Mouse (Mus musculus) A20 (cell line): ENCODE data around the gene Nck1.

Source experiments
- DNase-seq: peaks from one replicate; pipeline ENCODE4 v3.0.0-alpha.2; 2011; ENCODE audit warnings: low read depth, low spot score

Gene Nck1

GRCm38 (mm10) chr9:100545715-100546593 is at the start of gene Nck1:
Gene Nck1, minus strand, starts transcription at chr9:100546134.
- peak; percentile 99 for DNase-seq

DNA sequence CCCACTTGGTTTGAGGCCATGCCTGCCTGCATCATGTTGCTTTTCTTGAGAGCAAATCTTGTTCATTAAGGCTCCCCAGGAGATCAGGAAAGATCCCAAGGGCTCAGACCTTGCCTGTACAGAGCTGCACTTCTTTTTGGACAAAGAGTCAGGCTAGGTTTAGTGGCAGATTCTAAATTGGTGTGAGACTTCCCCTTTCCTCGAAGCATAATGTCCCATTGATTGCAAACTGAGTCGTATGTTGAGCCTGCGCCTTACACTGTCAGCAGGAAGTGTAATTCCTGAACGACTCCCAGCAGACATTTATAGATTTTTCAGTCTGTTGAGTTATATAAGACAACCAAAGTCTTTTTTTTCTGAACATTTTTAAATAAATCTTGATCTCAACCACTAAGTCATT is 44.5 kb upstream of the Nck1 start:
- no peak for DNase-seq

DNA sequence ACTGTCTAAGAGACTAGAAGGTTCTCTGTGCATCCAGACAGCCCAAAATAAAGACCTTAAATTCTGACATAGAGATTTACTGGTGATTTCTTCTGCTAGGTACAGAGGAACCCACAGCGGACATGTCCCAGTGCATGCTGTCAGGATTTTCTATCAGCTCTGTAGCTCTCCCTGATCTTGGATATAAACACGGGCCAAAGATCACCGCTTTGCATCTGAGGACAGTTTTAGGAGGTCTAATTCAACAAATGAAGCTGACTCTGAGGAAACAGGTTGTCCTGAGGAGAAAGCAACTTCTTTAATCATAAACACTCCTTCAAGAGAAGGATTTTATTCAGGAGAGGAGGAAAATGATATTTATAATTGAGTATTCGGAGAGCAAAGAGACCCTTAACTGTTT is 38.1 kb upstream of the Nck1 start:
- DNase-seq = no peak

DNA sequence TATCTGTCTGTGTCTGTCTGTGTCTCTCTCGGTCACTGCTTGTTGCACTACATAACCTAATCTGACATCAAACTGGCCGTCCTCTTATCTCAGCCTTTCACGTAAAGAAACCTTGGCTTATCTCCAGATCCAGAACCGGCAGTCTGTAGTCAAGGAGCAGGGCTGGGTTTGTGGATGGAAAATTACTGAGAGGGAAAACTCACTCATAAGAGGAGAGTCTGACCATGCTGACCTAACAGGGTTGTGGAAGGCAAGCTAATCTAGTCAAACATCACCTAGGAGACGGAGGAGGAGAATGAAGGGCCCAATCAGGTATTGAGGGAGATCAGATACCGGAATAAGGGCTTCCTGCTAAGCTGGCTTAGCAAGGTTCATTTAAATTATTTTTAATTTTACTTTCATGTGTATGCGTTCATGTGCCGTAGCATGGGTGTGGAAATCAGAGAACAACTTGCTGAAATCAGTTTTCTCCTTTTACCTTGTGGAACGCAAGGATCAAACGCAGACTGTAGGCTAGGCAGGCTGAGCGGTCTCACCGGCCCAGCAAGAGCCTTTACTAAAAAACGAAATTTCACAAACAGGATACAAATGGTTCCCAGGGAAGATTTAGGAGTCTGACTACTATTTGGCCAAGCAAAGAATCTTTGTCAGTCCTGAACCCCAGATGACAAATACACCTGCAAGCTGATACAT is 37.1 kb upstream of the Nck1 start:
- DNase-seq = no peak

- no peak for DNase-seq
These were observed 35.9 kb upstream of the Nck1 start for GRCm38 (mm10) chr9:100581543-100582492.

- no peak for DNase-seq
These were observed 34.3 kb upstream of the Nck1 start for GRCm38 (mm10) chr9:100580196-100580740.

GRCm38 (mm10) chr9:100573942-100574341 is 28.0 kb upstream of the Nck1 start:
- DNase-seq = no peak

DNA sequence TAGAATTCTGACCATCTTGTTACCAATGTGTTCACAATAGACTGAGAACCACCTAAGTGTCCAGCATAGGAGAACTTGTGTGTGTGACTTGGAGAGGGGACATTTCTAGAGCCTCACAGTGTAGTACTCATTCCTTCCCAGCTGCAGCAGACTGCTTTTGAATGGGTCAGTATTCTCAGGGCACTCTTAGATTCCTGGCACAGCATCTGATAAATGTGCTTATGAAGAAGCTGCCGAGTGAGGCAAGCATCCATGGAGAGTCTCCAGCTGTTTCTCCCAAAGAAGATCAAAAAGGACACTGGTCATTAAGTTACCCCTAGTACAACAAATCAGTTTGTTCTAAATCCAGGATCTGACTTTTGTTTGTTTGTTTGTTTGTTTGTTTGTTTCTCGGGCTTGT is 27.4 kb upstream of the Nck1 start:
- no peak for DNase-seq

DNA sequence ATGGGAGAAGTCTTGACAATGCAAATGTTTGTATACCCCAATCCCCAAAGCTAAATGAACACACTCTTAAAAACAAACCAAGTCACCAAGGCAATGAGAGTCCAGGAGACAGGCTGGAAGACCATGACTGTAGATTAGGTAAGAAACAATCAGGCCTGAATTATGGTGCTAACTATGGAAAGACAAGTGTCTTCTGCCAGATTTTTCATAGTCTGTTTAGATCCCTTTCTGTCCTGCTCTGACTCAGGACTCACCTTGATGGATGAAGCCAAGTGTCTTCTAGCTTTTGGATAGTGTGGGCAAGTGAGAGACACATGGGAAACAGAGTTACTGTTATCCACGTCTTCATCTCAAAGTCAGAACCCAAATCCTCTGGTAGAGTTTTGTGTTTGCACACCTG is 25.6 kb upstream of the Nck1 start:
- no peak for DNase-seq

DNA sequence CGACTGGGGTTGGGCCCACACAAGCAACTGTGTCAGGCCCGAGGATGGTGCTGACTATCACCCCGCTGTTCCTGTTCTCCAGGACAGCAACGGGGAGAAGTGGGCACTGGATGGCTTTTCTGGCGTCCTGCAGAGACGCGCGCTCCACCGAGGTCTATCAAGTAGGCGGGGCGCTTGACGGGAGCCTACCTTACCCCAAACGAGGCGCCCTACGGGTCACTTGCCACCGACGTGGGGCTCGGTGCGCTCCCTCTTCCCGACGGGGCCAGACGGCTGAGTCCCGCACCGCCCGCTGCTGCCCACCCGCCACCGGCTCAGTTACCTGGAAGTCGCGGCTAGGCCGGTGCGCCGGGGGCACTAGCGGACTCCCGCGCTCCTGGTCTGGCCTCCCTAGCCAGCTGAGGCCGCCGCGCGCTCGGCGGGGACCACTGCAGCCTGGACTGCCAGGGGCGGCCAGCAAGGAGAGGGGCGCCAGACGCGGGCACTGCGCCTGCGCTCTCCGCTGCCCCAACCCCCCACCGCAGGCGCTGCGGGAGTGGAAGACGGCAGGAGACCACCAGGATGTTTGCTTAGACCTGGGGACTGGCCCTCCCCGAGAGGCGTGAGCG is 24.8 kb upstream of the Nck1 start, which contains the start of gene Slc35g2:
Gene Slc35g2, minus strand, starts transcription at position 465 of the 608 bp plus-strand sequence.
- DNase-seq = no peak

GRCm38 (mm10) chr9:100569798-100570625 is 24.1 kb upstream of the Nck1 start:
- DNase-seq = no peak

- DNase-seq = no peak
These were observed 14.4 kb upstream of the Nck1 start for GRCm38 (mm10) chr9:100560251-100560890.

- no peak for DNase-seq
These were observed 13.1 kb upstream of the Nck1 start for GRCm38 (mm10) chr9:100558991-100559390.

DNA sequence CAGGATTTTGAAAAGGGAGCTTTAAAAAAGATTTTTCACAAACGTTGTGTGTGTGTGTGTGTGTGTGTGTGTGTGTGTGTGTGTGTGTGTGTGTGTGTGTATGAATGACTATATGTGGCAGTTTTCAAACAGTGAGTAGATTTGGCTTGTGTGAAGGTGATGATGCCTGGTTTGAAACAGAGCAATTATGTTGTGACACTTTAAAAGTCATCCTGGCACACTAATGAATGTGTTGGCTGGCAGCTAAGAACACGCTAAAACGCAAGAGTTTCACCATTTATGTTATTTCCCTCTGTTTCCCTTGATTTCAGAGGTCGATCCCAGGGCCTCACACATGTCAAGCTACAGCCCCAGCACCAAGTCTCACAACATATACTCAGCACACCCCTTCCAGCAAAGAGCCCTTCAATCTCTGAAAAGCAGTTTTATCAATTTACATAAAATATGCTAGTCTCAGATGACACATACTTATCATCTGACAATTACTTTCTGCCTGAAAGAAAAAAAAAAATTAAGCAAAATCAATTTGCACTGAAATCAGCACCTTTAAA is 12.2 kb upstream of the Nck1 start:
- no peak for DNase-seq

DNA sequence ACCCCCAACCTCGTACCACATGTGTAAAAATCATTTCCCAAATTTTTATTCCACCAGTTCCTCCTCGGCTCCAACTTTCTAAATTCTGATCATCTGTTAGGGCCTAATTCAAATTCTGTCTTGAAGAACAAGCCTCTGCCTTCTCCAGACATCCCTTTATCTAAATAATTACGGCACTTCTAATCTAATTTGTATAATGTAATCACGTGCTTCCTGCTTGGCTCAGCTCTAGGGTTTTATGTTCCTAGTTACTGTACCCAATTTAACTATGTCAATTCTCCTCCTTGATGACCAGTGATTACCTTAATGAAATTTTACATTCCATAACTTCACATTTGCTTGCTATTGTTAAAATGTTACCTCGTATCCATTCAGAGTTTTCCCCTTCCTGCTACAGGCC is 9.8 kb upstream of the Nck1 start:
- no peak for DNase-seq

DNA sequence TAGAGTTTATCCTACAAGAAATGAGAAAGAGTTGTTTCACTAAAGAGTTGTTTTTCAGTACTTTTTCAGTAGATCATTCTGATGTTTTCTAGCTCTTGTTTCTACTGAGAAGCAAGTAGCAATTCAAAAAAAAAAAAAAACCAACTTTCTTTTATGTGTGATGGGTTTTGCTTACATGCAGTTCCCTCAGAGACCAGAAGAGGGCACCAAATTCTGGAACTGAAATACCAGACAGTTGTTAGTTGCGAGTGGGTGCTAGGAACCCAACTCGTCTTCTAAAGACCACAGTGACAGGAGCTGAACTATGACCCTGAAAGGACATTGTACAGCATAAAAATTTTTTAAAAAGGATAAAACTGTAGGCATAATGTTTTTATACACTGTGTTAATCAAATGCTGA is 2.4 kb upstream of the Nck1 start:
- DNase-seq = peak; percentile 57

DNA sequence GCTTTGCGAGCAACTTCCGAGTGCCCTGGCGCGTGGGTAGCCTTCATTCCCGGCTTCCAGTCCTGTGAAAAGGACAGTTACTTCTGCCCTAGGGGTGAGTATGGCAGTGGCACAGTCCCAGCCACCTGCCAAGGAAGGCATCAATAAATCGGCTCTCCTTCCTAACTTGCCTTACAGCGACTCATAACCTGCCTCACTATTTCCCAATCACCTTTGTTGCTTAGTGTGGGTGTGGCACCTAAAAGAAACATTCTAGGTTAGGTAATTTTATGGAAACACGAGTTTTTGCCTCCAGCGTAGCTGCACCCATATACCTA is 618 bp upstream of the Nck1 start:
- no peak for DNase-seq

GRCm38 (mm10) chr9:100544948-100545714 is 803 bp downstream of the Nck1 start:
- DNase-seq = no peak
